Mouse (Mus musculus): Measurements from ENCODE around the gene Gm49416. TPM values are rescaled to one million over a fixed set of nuclear protein-coding genes. Genes with fewer than 3 reads are reported as not detected.

Gene Gm49416
- polyA plus RNA-seq, 1 experiment from 2014 or later, result 0.37 TPM

GRCm38 (mm10) chr19:8936736-8937135 is 48.0 kb downstream of the Gm49416 start:
- H3K27me3 ChIP-seq (ENCODE audit: poor library complexity, severe bottlenecking), result no peaks in the 10 kb centered on the region
- H3K4me1 ChIP-seq, result peaks cover 15% of the 10 kb centered on the region
- H3K36me3 ChIP-seq (replicated peaks), result peaks cover 69% of the 10 kb centered on the region
- no peak for DNase-seq (ENCODE audit: extremely low spot score, low spot score)
- WGBS, result 84% methylated on average over 2 of the region's 2 CpGs
- no peaks in the 10 kb centered on the region for H3K9me3 ChIP-seq
- no peak overlapping the region for H3K27ac ChIP-seq
- no peak overlapping the region for H3K4me3 ChIP-seq

GRCm38 (mm10) chr19:8940526-8941133 is 51.9 kb downstream of the Gm49416 start:
- no peaks in the 10 kb centered on the region for H3K9me3 ChIP-seq
- H3K4me1 ChIP-seq, result peaks cover 42% of the 10 kb centered on the region
- H3K27me3 ChIP-seq (ENCODE audit: poor library complexity, severe bottlenecking), result no peaks in the 10 kb centered on the region
- H3K27ac ChIP-seq, result peak overlapping the region; percentile 99
- peak overlapping the region; percentile 69 for H3K4me3 ChIP-seq
- DNase-seq (ENCODE audit: extremely low spot score, low spot score), result no peak
- whole genome bisulfite sequencing, result 82% methylated on average over 15 of the region's 15 CpGs
- peaks cover 67% of the 10 kb centered on the region for H3K36me3 ChIP-seq (replicated peaks)

- DNase-seq (ENCODE audit: extremely low spot score, low spot score), result no peak
- WGBS, result 43% methylated on average over 10 of the region's 10 CpGs
Observed at GRCm38 (mm10) chr19:8941136-8941514, 52.4 kb downstream of the Gm49416 start.

GRCm38 (mm10) chr19:8941515-8942217 is 52.9 kb downstream of the Gm49416 start, which contains the start of gene Mta2:
Mta2 (plus strand) TSS chr19:8941875.
- under 1% methylated on average over 64 of the region's 64 CpGs for WGBS
- no peaks in the 10 kb centered on the region for H3K27me3 ChIP-seq (ENCODE audit: poor library complexity, severe bottlenecking)
- no peaks in the 10 kb centered on the region for H3K9me3 ChIP-seq
- H3K4me3 ChIP-seq, result peak within 1 kb of the TSS; percentile 69
- DNase-seq (ENCODE audit: extremely low spot score, low spot score), result peak; percentile 99
- peaks cover 42% of the 10 kb centered on the region for H3K4me1 ChIP-seq
- peaks cover 67% of the 10 kb centered on the region for H3K36me3 ChIP-seq (replicated peaks)
- peak within 1 kb of the TSS; percentile 99 for H3K27ac ChIP-seq

More at GRCm38 (mm10) chr19:8941136-8941514, 52.4 kb downstream of the Gm49416 start:
- H3K4me3 ChIP-seq, result peak overlapping the region; percentile 69
- no peaks in the 10 kb centered on the region for H3K27me3 ChIP-seq (ENCODE audit: poor library complexity, severe bottlenecking)
- H3K4me1 ChIP-seq, result peaks cover 42% of the 10 kb centered on the region
- peaks cover 67% of the 10 kb centered on the region for H3K36me3 ChIP-seq (replicated peaks)
- H3K9me3 ChIP-seq, result no peaks in the 10 kb centered on the region
- peak overlapping the region; percentile 99 for H3K27ac ChIP-seq

- Histone ChIP-seq H3K4me3 (peak overlapping the region; percentile 69), H3K9me3 (no peaks in the 10 kb centered on the region), H3K27me3 (ENCODE audit: poor library complexity, severe bottlenecking) (no peaks in the 10 kb centered on the region), H3K4me1 (peaks cover 42% of the 10 kb centered on the region), H3K36me3 (replicated peaks) (peaks cover 67% of the 10 kb centered on the region), H3K27ac (peak overlapping the region; percentile 99)
- no peak for DNase-seq (ENCODE audit: extremely low spot score, low spot score)
- WGBS, result under 1% methylated on average over 46 of the region's 46 CpGs
Observed at GRCm38 (mm10) chr19:8942276-8942964, 53.7 kb downstream of the Gm49416 start.

GRCm38 (mm10) chr19:8943047-8943446 is 54.3 kb downstream of the Gm49416 start:
- H3K27ac ChIP-seq, result peak overlapping the region; percentile 99; the same call in 1 of the 2 replicates

GRCm38 (mm10) chr19:8944062-8944461 is 55.3 kb downstream of the Gm49416 start:
- DNase-seq (ENCODE audit: extremely low spot score, low spot score), result no peak
- Histone ChIP-seq H3K36me3 (replicated peaks) (peaks cover 67% of the 10 kb centered on the region), H3K27ac (no peak overlapping the region), H3K9me3 (no peaks in the 10 kb centered on the region), H3K4me1 (peaks cover 42% of the 10 kb centered on the region), H3K27me3 (ENCODE audit: poor library complexity, severe bottlenecking) (no peaks in the 10 kb centered on the region), H3K4me3 (peak overlapping the region; percentile 69)
- WGBS, result 89% methylated on average over 5 of the region's 5 CpGs

More at GRCm38 (mm10) chr19:8943047-8943446, 54.3 kb downstream of the Gm49416 start:
- no peaks in the 10 kb centered on the region for H3K9me3 ChIP-seq
- H3K4me1 ChIP-seq, result peaks cover 42% of the 10 kb centered on the region
- no peaks in the 10 kb centered on the region for H3K27me3 ChIP-seq (ENCODE audit: poor library complexity, severe bottlenecking)
- 83% methylated on average over 2 of the region's 2 CpGs for WGBS
- H3K4me3 ChIP-seq, result peak overlapping the region; percentile 69
- peaks cover 67% of the 10 kb centered on the region for H3K36me3 ChIP-seq (replicated peaks)
- no peak for DNase-seq (ENCODE audit: extremely low spot score, low spot score)

- peak; percentile 54 for DNase-seq (ENCODE audit: extremely low spot score, low spot score)
- H3K9me3 ChIP-seq, result no peaks in the 10 kb centered on the region
- 58% methylated on average over 5 of the region's 5 CpGs for WGBS
- peaks cover 68% of the 10 kb centered on the region for H3K36me3 ChIP-seq (replicated peaks)
- peak overlapping the region; percentile 69 for H3K4me3 ChIP-seq
- H3K27ac ChIP-seq, result peak overlapping the region; percentile 1; the same call in 1 of the 2 replicates
- peaks cover 42% of the 10 kb centered on the region for H3K4me1 ChIP-seq
- H3K27me3 ChIP-seq (ENCODE audit: poor library complexity, severe bottlenecking), result no peaks in the 10 kb centered on the region
Observed at GRCm38 (mm10) chr19:8944750-8945149, 56.0 kb downstream of the Gm49416 start.

Small RNA genes lying within 50 kb of the gene (microRNA-seq; reads per million reads assigned to microRNA genes)
- not detected for gene Mir5136

Other genes with a start within 250 kb of the Gm49416 start
- not detected in 2 replicates for gene Chrm1, start 225.1 kb upstream of the Gm49416 start, polyA plus RNA-seq (2016; fragmentation: Nextera tagmentation; extraction: Ambion mirVana)
- 136 and 149 TPM in 2 replicates for gene Slc3a2, start 165.6 kb upstream of the Gm49416 start, polyA plus RNA-seq (2016; fragmentation: Nextera tagmentation; extraction: Ambion mirVana)
- gene Wdr74, start 153.1 kb upstream of the Gm49416 start, polyA plus RNA-seq (2016; fragmentation: Nextera tagmentation; extraction: Ambion mirVana), result 120 and 126 TPM in 2 replicates
- 3.4 and 3.7 TPM in 2 replicates for gene 1700092M07Rik, start 148.2 kb upstream of the Gm49416 start, polyA plus RNA-seq (2016; fragmentation: Nextera tagmentation; extraction: Ambion mirVana)
- gene Stx5a, start 147.5 kb upstream of the Gm49416 start, polyA plus RNA-seq (2016; fragmentation: Nextera tagmentation; extraction: Ambion mirVana), result 86.8 and 87.8 TPM in 2 replicates
- 254 and 275 TPM in 2 replicates for gene Nxf1, start 131.9 kb upstream of the Gm49416 start, polyA plus RNA-seq (2016; fragmentation: Nextera tagmentation; extraction: Ambion mirVana)
- gene Tmem223, start 117.9 kb upstream of the Gm49416 start, polyA plus RNA-seq (2016; fragmentation: Nextera tagmentation; extraction: Ambion mirVana), result 170 TPM in 2 replicates
- gene Tmem179b, start 114.5 kb upstream of the Gm49416 start, polyA plus RNA-seq (2016; fragmentation: Nextera tagmentation; extraction: Ambion mirVana), result 47.4 and 49.5 TPM in 2 replicates
- gene Taf6l, start 102.5 kb upstream of the Gm49416 start, polyA plus RNA-seq (2016; fragmentation: Nextera tagmentation; extraction: Ambion mirVana), result 48.6 and 49.4 TPM in 2 replicates
- gene Polr2g, start 90.3 kb upstream of the Gm49416 start, polyA plus RNA-seq (2016; fragmentation: Nextera tagmentation; extraction: Ambion mirVana), result 173 and 180 TPM in 2 replicates
- gene Zbtb3, start 86.4 kb upstream of the Gm49416 start, polyA plus RNA-seq (2016; fragmentation: Nextera tagmentation; extraction: Ambion mirVana), result 6.6 and 6.8 TPM in 2 replicates
- 82.5 and 85.5 TPM in 2 replicates for gene Ttc9c, start 69.6 kb upstream of the Gm49416 start, polyA plus RNA-seq (2016; fragmentation: Nextera tagmentation; extraction: Ambion mirVana)
- 4.9 and 5.4 TPM in 2 replicates for gene Hnrnpul2, start 68.9 kb upstream of the Gm49416 start, polyA plus RNA-seq (2016; fragmentation: Nextera tagmentation; extraction: Ambion mirVana)
- not detected in 2 replicates for gene AC129217.1, start 59.2 kb upstream of the Gm49416 start, polyA plus RNA-seq (2016; fragmentation: Nextera tagmentation; extraction: Ambion mirVana)
- gene Bscl2, start 51.5 kb upstream of the Gm49416 start, polyA plus RNA-seq (2016; fragmentation: Nextera tagmentation; extraction: Ambion mirVana), result 47.0 and 48.0 TPM in 2 replicates
- gene Gng3, start 49.7 kb upstream of the Gm49416 start, polyA plus RNA-seq (2016; fragmentation: Nextera tagmentation; extraction: Ambion mirVana), result 27.8 and 31.7 TPM in 2 replicates
- 0.36 and 0.99 TPM in 2 replicates for gene Lrrn4cl, start 38.2 kb upstream of the Gm49416 start, polyA plus RNA-seq (2016; fragmentation: Nextera tagmentation; extraction: Ambion mirVana)
- 208 and 212 TPM in 2 replicates for gene Ubxn1, start 17.4 kb upstream of the Gm49416 start, polyA plus RNA-seq (2016; fragmentation: Nextera tagmentation; extraction: Ambion mirVana)
- 53.2 and 55.5 TPM in 2 replicates for gene Uqcc3, start 8.0 kb upstream of the Gm49416 start, polyA plus RNA-seq (2016; fragmentation: Nextera tagmentation; extraction: Ambion mirVana)
- gene Lbhd1, start 5.2 kb upstream of the Gm49416 start, polyA plus RNA-seq (2016; fragmentation: Nextera tagmentation; extraction: Ambion mirVana), result 125 and 130 TPM in 2 replicates
- not detected in 2 replicates for gene Gm49403, start 5.0 kb upstream of the Gm49416 start, polyA plus RNA-seq (2016; fragmentation: Nextera tagmentation; extraction: Ambion mirVana)
- 178 and 183 TPM in 2 replicates for gene 1810009A15Rik, start 73 bp upstream of the Gm49416 start, polyA plus RNA-seq (2016; fragmentation: Nextera tagmentation; extraction: Ambion mirVana)
- gene Ints5, start 4.1 kb downstream of the Gm49416 start, polyA plus RNA-seq (2016; fragmentation: Nextera tagmentation; extraction: Ambion mirVana), result 59.9 and 61.4 TPM in 2 replicates
- gene Ganab, start 9.1 kb downstream of the Gm49416 start, polyA plus RNA-seq (2016; fragmentation: Nextera tagmentation; extraction: Ambion mirVana), result 118 and 121 TPM in 2 replicates
- gene B3gat3, start 31.4 kb downstream of the Gm49416 start, polyA plus RNA-seq (2016; fragmentation: Nextera tagmentation; extraction: Ambion mirVana), result 49.6 and 52.2 TPM in 2 replicates
- 3.7 and 3.9 TPM in 2 replicates for gene Rom1, start 40.4 kb downstream of the Gm49416 start, polyA plus RNA-seq (2016; fragmentation: Nextera tagmentation; extraction: Ambion mirVana)
- gene Eml3, start 40.6 kb downstream of the Gm49416 start, polyA plus RNA-seq (2016; fragmentation: Nextera tagmentation; extraction: Ambion mirVana), result 24.0 and 25.7 TPM in 2 replicates
- gene Mta2, start 52.9 kb downstream of the Gm49416 start, polyA plus RNA-seq (2016; fragmentation: Nextera tagmentation; extraction: Ambion mirVana), result 202 and 206 TPM in 2 replicates
- 40.2 and 49.1 TPM in 2 replicates for gene Tut1, start 64.9 kb downstream of the Gm49416 start, polyA plus RNA-seq (2016; fragmentation: Nextera tagmentation; extraction: Ambion mirVana)
- gene Eef1g, start 78.1 kb downstream of the Gm49416 start, polyA plus RNA-seq (2016; fragmentation: Nextera tagmentation; extraction: Ambion mirVana), result 559 and 563 TPM in 2 replicates
- gene Ahnak, start 100.4 kb downstream of the Gm49416 start, polyA plus RNA-seq (2016; fragmentation: Nextera tagmentation; extraction: Ambion mirVana), result 6.5 and 7.1 TPM in 2 replicates
- not detected in 2 replicates for gene Scgb1a1, start 199.0 kb downstream of the Gm49416 start, polyA plus RNA-seq (2016; fragmentation: Nextera tagmentation; extraction: Ambion mirVana)
- 17.8 and 25.5 TPM in 2 replicates for gene Asrgl1, start 246.7 kb downstream of the Gm49416 start, polyA plus RNA-seq (2016; fragmentation: Nextera tagmentation; extraction: Ambion mirVana)

Data from forebrain, embryonic 10.5 days (tissue).